Mouse (Mus musculus) heart, embryonic 11.5 days (tissue): Measurements from ENCODE around the gene Sgsm2. TPM values are rescaled to one million over a fixed set of nuclear protein-coding genes. Genes with fewer than 3 reads are reported as not detected.
"Not testable (repeated sequence)": the region's sequence is repeated elsewhere in the genome, so short reads cannot be mapped to it uniquely, and the experiment has no call there.

Experiments used
- ATAC-seq: fragments of 200-750 bp; cut with Nextera tagmentation; replicated peaks from 2 replicates; pipeline ENCODE4 v1.8.0; 2017; ENCODE audit warnings: moderate library complexity; ENCODE audit not compliant: insufficient number of reproducible peaks, low FRiP score, low TSS enrichment
- H3K27ac ChIP-seq: fragments of 300-500 bp; sonication (generic); 2 replicates; pipeline ENCODE4 v1.5.1; 2014; ENCODE audit warnings: mild to moderate bottlenecking, low read depth, low read length
- H3K27me3 ChIP-seq: fragments of 300-500 bp; sonication (generic); 2 replicates; pipeline ENCODE4 v1.6.1; 2014; ENCODE audit warnings: mild to moderate bottlenecking, low read length, mixed read lengths; ENCODE audit not compliant: control insufficient read depth, insufficient read depth
- H3K36me3 ChIP-seq: fragments of 300-500 bp; sonication (generic); 2 replicates; pipeline ENCODE4 v1.6.1; 2014; ENCODE audit warnings: mild to moderate bottlenecking, low read length, moderate library complexity, mixed read lengths; ENCODE audit not compliant: control insufficient read depth, insufficient read depth
- H3K4me1 ChIP-seq: fragments of 300-500 bp; sonication (generic); 2 replicates; pipeline ENCODE4 v1.6.1; 2014; ENCODE audit warnings: low read length; ENCODE audit not compliant: control insufficient read depth, insufficient read depth
- H3K4me2 ChIP-seq: fragments of 300-500 bp; sonication (generic); 2 replicates; pipeline ENCODE4 v1.6.1; 2014; ENCODE audit warnings: mild to moderate bottlenecking, moderate library complexity
- H3K4me3 ChIP-seq: fragments of 300-500 bp; sonication (generic); 2 replicates; pipeline ENCODE4 v1.5.1; 2014; ENCODE audit warnings: low read depth, low read length
- H3K9ac ChIP-seq: fragments of 300-500 bp; sonication (generic); 2 replicates; pipeline ENCODE4 v1.6.1; 2014; ENCODE audit warnings: mild to moderate bottlenecking, low read depth, low read length, moderate library complexity
- H3K9me3 ChIP-seq: fragments of 300-500 bp; sonication (generic); replicated peaks from 2 replicates; pipeline ENCODE4 v1.6.1; 2016; ENCODE audit warnings: low read length; ENCODE audit not compliant: control insufficient read depth
- WGBS: fragments of 180-500 bp; shearing (Covaris S2); extraction: QIAGEN DNeasy Blood & Tissue Kit; methylation state at CpG from one replicate; pipeline ENCODE4 v1.1.7; 2014; ENCODE audit not compliant: insufficient replicate concordance; 5-methylcytosine and 5-hydroxymethylcytosine counted together
- polyA plus RNA-seq: library from polyadenylated mRNA; unstranded; fragments of >200 nt; fragmentation: Nextera tagmentation; extraction: Ambion mirVana; gene quantifications from 2 replicates; pipeline ENCODE4 v1.2.1, GENCODE M21; 2014

The Sgsm2 gene
- polyA plus RNA-seq, 1 experiment from 2014 or later = 3.9 TPM

DNA sequence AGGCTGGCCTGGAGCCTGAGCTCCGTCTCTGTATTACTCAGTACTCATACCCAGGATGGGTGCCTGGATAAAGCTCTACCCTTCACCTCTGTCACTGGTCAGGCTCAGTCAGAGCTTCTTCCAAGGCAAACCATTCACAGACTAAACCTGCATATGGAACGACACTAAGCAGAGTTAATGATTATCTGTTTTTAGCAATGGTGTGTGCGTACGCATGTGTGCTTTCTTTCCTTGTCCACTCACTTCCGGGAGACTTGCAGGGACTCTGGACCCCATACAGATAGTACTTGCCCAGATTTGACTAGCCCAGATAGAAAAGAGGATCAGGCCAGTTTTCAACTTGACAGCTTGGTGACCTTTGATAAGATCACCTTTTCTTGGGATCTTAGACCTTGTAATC, 70.2 kb downstream of the Sgsm2 start:
- no peak for ATAC-seq
- Histone ChIP-seq H3K4me3 (no peak overlapping the region), H3K36me3 (no peaks in the 10 kb centered on the region), H3K27ac (no peak overlapping the region), H3K27me3 (no peaks in the 10 kb centered on the region), H3K4me1 (peaks cover 16% of the 10 kb centered on the region), H3K9ac (no peak overlapping the region), H3K4me2 (no peak overlapping the region), H3K9me3 (no peaks in the 10 kb centered on the region)
- WGBS = 81% methylated on average over 5 of the region's 5 CpGs

DNA sequence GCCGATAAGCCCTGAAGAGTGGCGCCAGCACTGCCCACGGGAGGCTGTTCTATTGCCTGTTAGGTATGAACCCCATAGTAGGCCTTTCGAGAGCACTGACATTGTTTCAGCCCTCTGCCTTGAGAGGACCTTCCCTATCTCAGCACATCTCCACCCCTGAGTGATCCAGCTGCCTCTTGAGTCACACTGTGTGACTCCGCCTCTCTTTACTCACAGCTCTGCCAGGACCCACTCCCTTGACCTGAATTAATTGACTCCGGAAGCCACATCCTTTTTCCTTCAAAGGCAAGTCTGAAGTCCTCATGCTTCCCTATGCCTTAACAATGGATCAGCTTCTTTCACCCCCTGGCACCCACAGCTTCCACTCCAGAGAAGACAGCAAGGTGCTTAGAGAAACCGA, 70.7 kb downstream of the Sgsm2 start:
- WGBS = 55% methylated on average over 7 of the region's 7 CpGs

DNA sequence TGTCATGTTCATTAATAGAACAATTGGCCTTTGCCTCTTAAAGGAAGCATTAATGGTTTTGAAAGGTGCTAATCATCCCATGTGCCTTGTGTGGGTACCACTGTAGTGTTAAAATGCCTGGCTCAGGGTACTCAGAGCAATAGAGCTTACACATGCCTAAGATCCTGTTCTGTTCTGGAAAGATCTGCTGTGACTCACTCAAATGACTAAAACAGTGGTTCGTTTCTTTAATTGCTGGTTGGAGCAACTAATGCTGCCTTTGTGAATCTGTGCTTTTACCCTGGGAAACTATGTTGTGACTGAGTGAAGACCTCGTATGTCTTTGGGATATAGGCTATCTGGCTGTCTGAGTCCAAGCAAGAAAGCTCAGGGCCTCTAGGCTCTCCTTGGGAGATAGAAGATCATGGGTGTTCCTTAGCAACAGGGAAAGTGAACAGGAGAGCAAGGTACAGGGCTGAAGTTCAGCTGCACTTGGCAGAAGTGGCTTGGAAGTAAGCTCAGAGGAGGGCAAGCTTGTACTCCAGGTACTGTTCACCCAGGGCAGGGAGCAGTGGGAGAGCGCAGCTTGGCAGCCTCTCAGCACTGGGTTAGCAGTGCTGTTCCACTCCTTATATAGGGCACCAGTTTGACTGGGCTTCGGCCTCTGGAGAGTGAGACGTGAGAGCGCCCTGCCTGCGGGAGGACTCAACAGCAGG, 74.0 kb downstream of the Sgsm2 start:
- H3K36me3 ChIP-seq = no peaks in the 10 kb centered on the region; the same call in 1 of the 2 replicates
- ATAC-seq = no peak
- H3K9me3 ChIP-seq = no peaks in the 10 kb centered on the region
- H3K9ac ChIP-seq = no peak overlapping the region
- no peak overlapping the region for H3K4me2 ChIP-seq
- no peak overlapping the region for H3K27ac ChIP-seq
- H3K4me1 ChIP-seq = peaks cover 2% of the 10 kb centered on the region; the same call in 1 of the 2 replicates
- no peaks in the 10 kb centered on the region for H3K27me3 ChIP-seq
- WGBS = 84% methylated on average over 7 of the region's 7 CpGs
- no peak overlapping the region for H3K4me3 ChIP-seq

More for the DNA sequence above, 70.7 kb downstream of the Sgsm2 start:
- Histone ChIP-seq H3K4me3 (no peak overlapping the region), H3K9ac (no peak overlapping the region), H3K27ac (no peak overlapping the region), H3K27me3 (no peaks in the 10 kb centered on the region), H3K9me3 (no peaks in the 10 kb centered on the region), H3K4me1 (peaks cover 16% of the 10 kb centered on the region), H3K36me3 (no peaks in the 10 kb centered on the region), H3K4me2 (no peak overlapping the region)
- ATAC-seq = no peak

DNA sequence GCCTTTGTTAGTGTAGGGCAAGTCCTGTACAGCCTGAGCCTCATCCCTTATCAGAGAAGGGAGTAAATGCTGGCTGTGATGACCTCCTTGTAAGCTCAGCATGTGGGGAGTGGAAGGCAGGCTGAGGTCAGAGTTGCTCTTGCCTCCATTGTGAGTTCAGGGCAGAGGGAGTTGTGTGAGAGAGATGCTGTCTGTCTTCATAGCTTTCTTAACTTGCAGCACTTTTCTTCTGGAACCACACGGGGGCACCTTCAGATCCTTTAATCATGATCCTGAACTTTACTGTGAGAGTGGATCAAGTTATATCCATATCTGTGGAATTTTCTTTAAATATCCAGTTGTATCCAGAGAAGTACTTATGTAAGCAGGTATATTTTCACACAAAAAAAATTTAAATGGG, 75.4 kb downstream of the Sgsm2 start:
- peaks cover 7% of the 10 kb centered on the region; the same call in 1 of the 2 replicates for H3K36me3 ChIP-seq

GRCm38 (mm10) chr11:74820921-74821320, 75.9 kb downstream of the Sgsm2 start:
- Histone ChIP-seq H3K36me3 (peaks cover 7% of the 10 kb centered on the region; the same call in 1 of the 2 replicates), H3K9me3 (no peaks in the 10 kb centered on the region), H3K4me2 (no peak overlapping the region), H3K27ac (no peak overlapping the region), H3K9ac (no peak overlapping the region), H3K27me3 (no peaks in the 10 kb centered on the region), H3K4me3 (no peak overlapping the region), H3K4me1 (no peaks in the 10 kb centered on the region)
- WGBS = 58% methylated on average over 1 of the region's 1 CpGs
- ATAC-seq = no peak

More for the DNA sequence above, 75.4 kb downstream of the Sgsm2 start:
- H3K9ac ChIP-seq = no peak overlapping the region
- WGBS = 29% methylated on average over 1 of the region's 1 CpGs
- ATAC-seq = no peak
- no peak overlapping the region for H3K4me3 ChIP-seq
- no peaks in the 10 kb centered on the region for H3K4me1 ChIP-seq
- H3K27me3 ChIP-seq = no peaks in the 10 kb centered on the region
- H3K27ac ChIP-seq = no peak overlapping the region
- H3K9me3 ChIP-seq = no peaks in the 10 kb centered on the region
- H3K4me2 ChIP-seq = no peak overlapping the region

- no peak overlapping the region for H3K9ac ChIP-seq
- H3K9me3 ChIP-seq = no peaks in the 10 kb centered on the region
- H3K27me3 ChIP-seq = no peaks in the 10 kb centered on the region
- no peak for ATAC-seq
- no peak overlapping the region for H3K4me2 ChIP-seq
- peaks cover 7% of the 10 kb centered on the region; the same call in 1 of the 2 replicates for H3K36me3 ChIP-seq
- no peak overlapping the region for H3K4me3 ChIP-seq
- H3K4me1 ChIP-seq = no peaks in the 10 kb centered on the region
- H3K27ac ChIP-seq = no peak overlapping the region
These were observed 81.1 kb downstream of the Sgsm2 start for GRCm38 (mm10) chr11:74815795-74816194.

GRCm38 (mm10) chr11:74811538-74811937, 85.3 kb downstream of the Sgsm2 start:
- H3K9ac ChIP-seq = no peak overlapping the region
- H3K4me1 ChIP-seq = no peaks in the 10 kb centered on the region
- peak overlapping the region; percentile 22 for H3K4me2 ChIP-seq
- H3K36me3 ChIP-seq = peaks cover 6% of the 10 kb centered on the region
- H3K27me3 ChIP-seq = no peaks in the 10 kb centered on the region
- no peaks in the 10 kb centered on the region for H3K9me3 ChIP-seq
- 60% methylated on average over 5 of the region's 5 CpGs for WGBS
- H3K27ac ChIP-seq = peak overlapping the region; percentile 54; the same call in 1 of the 2 replicates
- ATAC-seq = no peak
- no peak overlapping the region for H3K4me3 ChIP-seq

- H3K4me1 ChIP-seq, H3K4me3 ChIP-seq, ATAC-seq, H3K9me3 ChIP-seq, H3K27me3 ChIP-seq, H3K36me3 ChIP-seq, H3K9ac ChIP-seq: not testable (repeated sequence)
- peak overlapping the region; percentile 54; the same call in 1 of the 2 replicates for H3K27ac ChIP-seq
- 56% methylated on average over 3 of the region's 3 CpGs for WGBS
- H3K4me2 ChIP-seq = peak overlapping the region; percentile 22; the same call in 1 of the 2 replicates
These were observed 85.8 kb downstream of the Sgsm2 start for GRCm38 (mm10) chr11:74811027-74811426.

- Histone ChIP-seq H3K4me2 (no peak overlapping the region), H3K27me3 (no peaks in the 10 kb centered on the region), H3K9ac (no peak overlapping the region), H3K9me3 (no peaks in the 10 kb centered on the region), H3K27ac (no peak overlapping the region), H3K4me1 (no peaks in the 10 kb centered on the region), H3K4me3 (no peak overlapping the region), H3K36me3 (peaks cover 13% of the 10 kb centered on the region)
- ATAC-seq = no peak
These were observed 86.7 kb downstream of the Sgsm2 start for GRCm38 (mm10) chr11:74810134-74810533.
